Mouse (Mus musculus): ENCODE results near the gene Ppm1h.
"Not testable (repeated sequence)": the region's sequence is repeated elsewhere in the genome, so short reads cannot be mapped to it uniquely, and the experiment has no call there.

Ppm1h gene

DNA sequence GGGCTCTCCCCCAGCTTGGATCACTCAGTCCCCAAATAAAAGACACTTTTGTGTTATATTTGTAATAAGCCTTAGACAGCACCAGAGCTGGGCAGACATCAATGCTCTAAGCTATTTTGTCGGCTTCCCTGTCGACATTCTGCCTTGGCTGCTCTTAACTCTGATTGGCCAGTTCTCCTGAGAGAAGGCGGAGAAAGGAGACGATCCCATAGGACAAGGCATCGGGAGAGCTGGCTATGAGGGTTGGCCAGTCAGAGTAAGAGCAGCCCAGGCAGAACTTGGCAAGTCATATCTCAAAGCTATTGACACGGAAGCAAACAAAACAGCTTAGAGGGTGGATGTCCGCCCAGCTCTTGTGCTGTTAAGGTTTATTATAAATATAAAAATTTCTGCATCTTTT is 243.7 kb downstream of the Ppm1h start:
- ATAC-seq (ENCODE audit: low TSS enrichment) = no peak

DNA sequence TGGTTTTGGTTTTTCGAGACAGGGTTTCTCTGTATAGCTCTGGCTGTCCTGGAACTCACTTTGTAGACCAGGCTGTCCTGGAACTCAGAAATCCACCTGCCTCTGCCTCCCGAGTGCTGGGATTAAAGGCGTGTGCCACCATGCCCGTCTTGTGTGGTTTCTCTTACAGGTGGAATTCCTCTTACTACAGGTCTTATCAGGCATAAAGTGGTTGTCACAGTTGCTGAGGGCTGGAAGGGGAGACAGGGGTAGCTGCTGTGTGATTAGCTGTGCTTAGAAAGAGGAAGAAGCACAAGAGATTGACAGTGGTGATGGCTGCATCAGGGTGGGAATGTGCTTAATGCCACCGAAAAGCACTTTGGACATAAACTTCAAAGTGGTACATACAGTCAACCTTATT is 246.0 kb downstream of the Ppm1h start:
- ATAC-seq (ENCODE audit: low TSS enrichment) = not testable (repeated sequence)

DNA sequence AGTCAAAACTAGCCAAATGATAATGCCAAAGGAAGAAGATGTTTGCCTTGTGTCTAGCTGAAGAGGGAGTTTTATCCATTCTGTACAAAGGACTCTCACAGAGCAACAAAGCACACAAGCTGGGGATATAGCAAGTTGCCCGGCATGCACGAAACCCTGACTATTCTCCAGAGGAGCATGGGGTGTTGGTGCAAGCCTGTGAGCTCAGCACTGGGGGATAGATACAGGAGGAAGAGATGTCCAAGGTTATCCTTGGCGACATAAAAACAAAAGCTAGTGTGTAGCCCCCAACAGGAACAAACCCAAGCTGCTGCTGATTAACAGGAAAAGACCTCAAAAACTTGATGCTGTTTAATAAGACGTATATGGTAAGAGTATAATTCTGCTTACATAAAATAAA is 247.7 kb downstream of the Ppm1h start:
- ATAC-seq (ENCODE audit: low TSS enrichment) = no peak

DNA sequence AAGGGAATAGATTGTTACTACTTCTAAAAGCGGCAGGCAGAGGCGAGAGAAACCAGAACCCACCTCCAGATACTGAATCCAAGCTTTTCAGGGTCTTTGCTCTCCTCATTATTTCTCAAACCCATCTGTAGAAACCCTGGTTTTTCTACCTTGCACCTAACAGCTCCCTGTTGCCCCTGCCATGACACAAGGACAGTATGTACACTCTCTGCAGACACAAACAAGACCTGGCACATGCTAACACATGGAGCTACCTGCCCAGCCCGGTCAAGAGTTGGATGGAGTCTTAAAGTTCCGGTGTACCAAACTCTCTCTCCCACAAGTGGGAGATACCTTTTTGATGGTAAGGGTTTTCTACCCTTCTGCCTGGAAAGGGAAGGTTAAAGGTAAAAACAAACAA is 252.0 kb downstream of the Ppm1h start:
- no peak for ATAC-seq (ENCODE audit: low TSS enrichment)

DNA sequence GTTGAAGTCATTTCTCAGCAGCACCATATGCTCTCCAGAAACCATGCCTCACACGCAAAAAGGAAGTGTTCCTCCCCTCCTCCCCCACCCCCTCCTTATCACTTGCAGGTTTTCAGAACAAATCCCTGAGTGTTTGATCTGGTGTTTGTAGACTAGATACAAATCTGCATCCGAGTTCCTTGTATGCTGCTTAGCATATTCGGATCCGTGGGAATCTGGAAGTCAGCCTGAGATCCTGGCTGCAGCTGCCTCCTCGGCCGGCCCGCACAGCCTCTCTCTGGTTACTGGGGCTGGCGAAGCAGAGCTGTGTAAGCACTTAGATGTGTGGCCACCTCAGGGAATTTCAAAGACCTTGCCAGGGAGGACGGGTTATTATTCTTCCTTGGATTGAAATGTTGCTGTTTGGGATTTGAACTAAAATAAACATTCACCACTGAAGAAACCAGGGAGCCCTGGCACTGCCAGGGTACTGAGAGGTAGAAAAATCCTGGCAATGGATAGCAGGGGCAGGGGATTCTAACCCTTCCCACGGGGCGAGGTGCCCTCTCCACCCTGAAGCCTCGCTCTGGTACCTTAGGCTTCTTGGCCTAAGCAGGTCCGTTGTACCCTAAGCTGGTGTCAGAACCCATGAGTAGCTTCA is 252.8 kb downstream of the Ppm1h start:
- ATAC-seq (ENCODE audit: low TSS enrichment) = peak; percentile 92

DNA sequence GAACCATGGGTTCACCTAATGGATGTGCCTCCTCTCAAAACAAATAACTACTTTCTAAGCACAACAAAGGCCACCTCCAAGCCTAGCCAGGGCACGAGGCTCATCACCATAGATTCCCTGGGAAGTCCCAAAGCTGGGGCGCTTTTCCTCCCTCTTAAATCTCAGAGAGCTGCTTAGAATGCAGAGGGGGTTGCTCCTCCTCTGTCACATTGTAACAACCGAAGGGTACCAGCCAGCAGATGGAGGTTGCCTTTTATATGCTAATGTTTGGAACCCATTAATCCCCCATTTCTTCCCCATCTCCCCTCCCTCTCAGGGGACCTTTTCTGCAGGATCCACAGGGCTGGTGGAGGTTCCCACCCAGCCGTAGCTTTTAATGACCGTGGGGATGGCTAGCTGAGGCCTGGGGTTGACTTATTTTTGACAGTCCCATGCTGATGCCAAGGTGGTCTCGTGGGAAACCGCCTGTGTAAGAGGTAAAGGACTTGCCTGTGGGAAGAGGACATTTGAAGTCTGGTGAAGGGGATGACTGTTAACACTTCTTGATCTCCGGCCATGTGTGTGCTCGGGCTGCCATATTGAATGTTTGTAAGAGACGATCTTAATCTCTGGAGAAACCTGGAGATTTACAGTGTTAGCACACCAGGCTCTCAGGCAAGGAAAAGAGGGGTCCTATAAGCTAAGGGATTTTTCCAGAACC is 253.4 kb downstream of the Ppm1h start:
- no peak for ATAC-seq (ENCODE audit: low TSS enrichment)

DNA sequence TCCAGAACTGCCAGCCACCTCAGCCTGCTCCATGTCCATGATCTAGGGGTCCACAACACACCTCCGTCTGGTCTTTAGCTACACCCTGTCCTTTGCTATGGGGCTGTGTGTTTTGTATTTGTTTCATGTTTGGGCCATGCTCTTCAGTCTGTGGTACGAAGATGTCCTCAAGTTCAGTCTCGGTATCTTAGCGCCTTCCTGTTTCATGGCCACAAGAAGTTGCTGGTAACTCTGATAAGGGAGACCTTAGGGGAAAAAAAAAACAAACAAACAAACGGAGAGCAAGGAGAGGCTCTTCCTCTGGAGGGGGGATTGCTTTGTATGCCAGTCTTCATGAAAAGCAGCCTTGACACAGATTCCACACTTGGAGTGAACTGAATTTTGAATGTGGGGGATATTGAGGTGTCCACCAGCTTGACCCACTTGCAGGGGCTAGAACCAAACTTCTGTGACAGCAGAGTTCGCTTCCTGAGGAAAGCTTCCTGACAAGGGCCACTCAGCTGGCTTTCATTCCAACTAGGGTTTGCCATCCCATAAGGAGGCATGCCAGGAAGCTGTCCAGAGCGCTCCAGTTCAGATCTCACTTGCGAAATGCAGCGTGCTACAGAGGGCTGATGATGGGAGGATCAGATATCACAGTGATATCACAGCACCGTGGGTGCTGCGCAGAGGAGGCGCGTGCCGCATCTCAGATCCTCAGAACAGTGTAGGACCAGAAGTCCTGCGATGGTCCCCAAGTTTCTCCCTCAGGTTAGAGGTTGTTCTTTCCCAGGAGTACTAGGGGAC is 254.7 kb downstream of the Ppm1h start:
- ATAC-seq (ENCODE audit: low TSS enrichment) = no peak

DNA sequence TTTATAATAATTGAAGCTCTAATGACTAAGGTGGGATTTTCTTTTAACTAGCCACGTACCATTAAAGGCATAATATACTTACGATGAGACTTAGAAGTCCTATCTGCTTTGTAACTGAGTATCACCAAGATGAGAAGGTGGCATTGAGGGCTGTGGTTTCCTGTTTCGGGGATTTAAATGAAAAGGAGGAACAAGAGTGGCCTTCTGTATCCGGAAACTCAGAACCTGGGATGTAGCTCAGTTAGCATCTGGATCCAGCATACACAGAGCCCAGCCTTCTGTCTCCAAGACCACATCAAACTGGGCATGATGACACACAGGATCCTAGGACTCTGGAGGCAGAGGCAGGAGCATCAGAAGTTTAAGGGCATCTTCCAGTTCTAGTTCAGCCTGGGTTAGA is 256.8 kb downstream of the Ppm1h start:
- not testable (repeated sequence) for ATAC-seq (ENCODE audit: low TSS enrichment)

DNA sequence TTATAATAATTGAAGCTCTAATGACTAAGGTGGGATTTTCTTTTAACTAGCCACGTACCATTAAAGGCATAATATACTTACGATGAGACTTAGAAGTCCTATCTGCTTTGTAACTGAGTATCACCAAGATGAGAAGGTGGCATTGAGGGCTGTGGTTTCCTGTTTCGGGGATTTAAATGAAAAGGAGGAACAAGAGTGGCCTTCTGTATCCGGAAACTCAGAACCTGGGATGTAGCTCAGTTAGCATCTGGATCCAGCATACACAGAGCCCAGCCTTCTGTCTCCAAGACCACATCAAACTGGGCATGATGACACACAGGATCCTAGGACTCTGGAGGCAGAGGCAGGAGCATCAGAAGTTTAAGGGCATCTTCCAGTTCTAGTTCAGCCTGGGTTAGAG is 258.8 kb downstream of the Ppm1h start:
- not testable (repeated sequence) for ATAC-seq (ENCODE audit: low TSS enrichment)

DNA sequence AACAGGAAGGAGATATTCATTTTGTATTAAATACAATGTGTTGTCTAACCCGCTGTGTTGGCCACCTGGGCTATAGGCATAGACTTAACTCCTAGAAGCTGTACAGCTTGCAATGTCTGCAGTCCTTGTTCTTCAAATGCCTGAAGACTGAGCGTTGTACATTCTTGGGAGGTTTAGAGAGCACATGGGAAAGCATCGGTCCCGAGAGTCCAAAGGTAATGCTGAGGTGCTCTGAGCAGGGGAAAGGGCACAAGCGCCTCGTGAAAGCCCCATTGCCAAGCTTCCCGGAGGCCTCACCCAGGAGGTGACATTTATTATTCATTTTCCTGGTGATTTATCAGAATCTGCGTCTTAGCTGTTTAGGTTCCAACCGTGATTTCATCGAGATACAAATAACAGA is 261.0 kb downstream of the Ppm1h start:
- ATAC-seq (ENCODE audit: low TSS enrichment) = no peak

DNA sequence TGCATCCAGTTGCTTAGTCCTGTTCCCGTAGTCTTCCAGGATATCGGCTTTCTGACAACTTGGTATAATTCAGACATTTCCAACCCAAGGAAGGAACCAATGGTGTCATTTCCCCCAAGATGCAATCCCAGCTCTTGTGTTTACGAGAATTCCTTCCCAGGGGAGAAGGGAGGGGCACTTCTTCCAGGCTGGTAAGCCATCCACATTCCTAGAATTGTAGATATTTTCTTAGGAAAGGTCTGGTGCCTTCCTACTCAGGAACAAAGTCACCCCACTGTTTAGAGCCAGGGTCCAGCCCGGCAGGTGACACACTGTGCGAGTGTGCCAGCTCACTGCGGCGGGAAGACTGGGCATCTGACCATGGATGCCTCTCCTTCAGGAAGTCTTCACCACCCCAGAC is 264.2 kb downstream of the Ppm1h start:
- no peak for ATAC-seq (ENCODE audit: low TSS enrichment)

DNA sequence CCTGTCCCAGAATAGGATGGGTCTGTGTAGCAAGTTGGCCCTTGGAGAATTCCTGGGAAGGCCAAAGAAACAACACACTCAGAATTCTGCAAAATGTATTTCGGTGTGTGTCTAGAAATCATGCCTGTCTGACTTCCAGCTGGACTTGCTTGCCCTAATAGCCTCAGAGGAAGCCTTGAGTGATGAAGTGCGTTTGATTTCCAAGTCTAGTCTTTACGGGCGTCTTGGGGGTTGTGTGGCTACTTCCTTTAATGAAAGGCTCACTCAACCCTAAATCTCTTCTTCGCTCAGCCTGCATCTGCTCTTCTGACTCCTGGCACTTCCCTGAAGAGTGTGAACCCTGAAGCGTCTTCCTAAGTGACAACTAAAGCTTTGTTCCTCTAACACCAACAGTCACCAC is 265.3 kb downstream of the Ppm1h start:
- no peak for ATAC-seq (ENCODE audit: low TSS enrichment)

DNA sequence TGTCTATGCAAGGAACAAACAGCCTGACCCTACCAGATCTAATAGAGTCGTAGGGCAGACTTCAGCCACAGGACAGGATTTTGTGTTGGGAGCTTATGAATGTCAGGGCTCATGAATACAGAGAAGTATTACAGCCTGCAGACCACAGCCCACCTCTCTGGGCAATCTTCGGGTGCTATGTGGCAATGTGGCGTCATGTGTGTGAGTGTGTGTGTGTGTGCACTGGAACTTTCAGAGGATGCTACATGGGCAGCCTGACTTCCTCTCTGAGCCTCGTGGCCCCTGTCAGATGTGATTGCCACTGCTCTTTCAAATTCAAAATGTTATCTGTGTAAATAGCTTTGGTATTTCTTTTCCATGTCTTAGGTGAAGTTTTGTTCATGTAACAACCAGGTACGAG is 266.3 kb downstream of the Ppm1h start:
- ATAC-seq (ENCODE audit: low TSS enrichment) = no peak

DNA sequence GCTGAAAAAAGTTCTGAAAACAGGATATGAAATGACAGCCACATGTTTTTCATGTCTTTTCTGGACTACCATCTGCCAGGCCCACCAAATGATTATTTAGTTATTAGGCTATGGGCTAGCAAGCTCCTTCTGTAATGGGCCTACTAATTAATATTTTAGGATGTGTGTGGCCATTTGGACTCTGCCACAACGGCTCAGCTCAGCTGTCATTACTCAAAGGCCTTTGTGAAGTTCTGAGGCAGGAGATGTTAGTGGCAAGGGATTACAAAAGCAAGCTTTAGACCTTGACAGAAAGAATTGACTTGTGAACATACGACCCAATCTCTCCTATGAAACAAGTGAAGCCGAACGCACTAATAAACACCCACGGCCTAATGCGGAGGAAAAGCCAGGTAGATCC is 272.4 kb downstream of the Ppm1h start:
- no peak for ATAC-seq (ENCODE audit: low TSS enrichment)

DNA sequence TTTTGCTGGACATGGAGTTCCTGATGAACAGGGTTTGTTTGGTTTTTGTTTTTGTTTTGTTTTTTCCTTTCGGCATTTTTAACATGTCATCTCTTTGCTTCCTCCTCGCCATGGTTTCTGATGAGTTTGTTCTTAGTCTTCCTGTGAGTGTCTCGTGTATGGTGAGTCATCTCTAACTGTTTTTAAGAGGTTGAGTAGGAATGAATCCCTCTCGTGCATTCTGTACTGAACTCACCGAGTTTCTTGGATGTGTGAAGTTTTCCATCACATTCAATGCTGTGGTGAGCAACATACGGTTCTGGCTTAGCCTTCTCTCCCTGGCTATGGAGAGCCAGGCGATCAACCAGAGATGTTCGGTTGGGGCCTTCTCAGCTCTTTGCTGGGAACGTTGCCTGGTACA is 275.0 kb downstream of the Ppm1h start:
- ATAC-seq (ENCODE audit: low TSS enrichment) = peak; percentile 78; the same call in 1 of the 2 replicates

DNA sequence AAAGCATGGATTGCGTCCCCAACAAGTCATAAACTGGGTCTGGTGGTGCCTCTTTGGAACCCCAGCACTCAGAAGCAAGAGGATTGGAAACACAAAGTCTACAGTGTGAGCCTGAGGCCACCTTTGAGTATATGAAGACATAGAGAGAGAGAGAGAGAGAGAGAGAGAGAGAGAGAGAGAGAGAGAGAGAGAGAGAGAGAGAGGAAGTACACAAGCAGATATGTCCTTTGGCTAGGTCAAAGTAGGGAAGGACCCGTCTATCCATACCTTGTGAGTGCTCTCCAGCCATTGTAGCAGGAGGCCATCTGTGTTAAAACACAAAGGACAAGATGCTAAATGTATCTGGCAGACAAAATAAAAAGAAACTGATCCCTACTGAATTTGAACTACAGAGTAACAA is 279.4 kb downstream of the Ppm1h start:
- no peak for ATAC-seq (ENCODE audit: low TSS enrichment)

DNA sequence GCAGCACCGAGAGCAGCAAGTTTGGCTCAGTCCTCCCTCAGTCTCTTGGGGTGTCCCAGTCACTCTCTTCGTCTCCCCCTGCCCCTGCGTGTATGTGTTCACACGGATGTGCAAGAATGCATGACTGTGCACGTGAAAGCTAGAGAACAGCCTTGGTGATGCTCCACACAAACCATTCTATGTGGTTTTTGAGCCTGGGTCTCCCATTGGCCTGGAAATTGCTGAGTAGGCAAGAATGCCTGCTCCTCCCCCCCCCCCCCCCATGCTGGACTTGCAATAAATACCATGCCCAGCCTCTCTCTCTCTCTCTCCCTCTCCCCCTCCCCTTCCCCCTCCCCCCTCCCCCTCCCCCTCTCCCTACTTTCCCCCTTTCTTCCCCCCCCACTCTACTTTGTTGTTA is 280.1 kb downstream of the Ppm1h start:
- no peak for ATAC-seq (ENCODE audit: low TSS enrichment)

DNA sequence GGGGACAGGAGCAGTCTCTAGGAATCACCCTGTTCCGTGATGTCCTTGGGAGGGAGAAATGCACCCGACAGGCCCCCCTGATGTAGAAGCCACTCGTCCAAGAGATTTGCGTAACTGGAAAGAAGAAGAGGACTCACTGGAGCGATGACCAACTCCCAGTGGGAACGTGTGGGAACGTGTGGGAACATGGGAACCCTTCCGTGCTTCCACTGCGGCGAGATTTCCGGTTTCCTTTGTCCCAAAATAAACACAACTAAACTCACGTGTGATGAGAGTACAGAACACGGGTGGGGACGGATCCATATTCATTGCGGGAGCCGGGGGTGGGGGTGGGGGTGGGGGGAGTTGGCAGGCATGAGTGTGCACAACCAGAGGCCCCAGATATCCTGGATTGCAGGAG is 281.7 kb downstream of the Ppm1h start:
- 0 out of 2 replicates have a peak, but pooled peaks have one; percentile 20 for ATAC-seq (ENCODE audit: low TSS enrichment)

DNA sequence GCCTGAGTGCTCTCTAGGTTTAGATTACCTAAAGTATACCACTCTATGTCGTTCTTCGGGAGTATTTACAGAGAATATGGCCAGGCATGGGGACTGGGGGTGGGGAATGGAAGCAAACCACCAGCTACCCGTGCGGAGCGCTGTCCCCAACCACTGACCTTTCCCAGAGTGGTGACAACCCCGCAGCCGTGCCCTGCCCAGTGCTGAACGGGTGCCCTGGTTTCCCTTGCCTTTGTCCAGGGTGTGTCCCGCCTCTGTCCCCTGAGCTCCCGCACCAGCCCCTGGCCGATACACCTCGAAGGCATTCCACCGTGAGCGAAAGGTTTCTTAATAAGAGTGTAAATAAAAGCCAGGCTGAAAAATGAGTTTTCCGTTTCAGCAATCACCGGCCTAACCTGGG is 282.2 kb downstream of the Ppm1h start:
- no peak for ATAC-seq (ENCODE audit: low TSS enrichment)

DNA sequence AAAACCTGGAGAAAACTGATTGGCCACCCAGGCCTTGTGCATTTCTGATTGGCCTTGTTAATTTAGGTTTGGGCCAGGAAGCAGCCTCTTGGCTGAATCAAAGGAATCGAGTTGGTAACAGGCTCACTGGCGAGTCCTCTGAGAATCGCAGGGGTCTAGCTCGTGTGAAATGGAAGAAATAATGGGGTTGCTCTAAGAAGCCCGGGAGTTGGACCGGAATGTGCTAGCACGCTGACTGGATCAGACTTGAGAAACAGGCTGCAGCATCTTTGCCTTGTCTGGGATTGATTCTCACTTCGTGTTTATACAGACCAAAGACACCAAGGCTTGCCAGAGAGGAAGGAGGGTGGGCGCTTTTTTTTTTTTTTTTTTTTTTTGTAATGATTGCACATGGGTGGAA is 282.9 kb downstream of the Ppm1h start:
- no peak for ATAC-seq (ENCODE audit: low TSS enrichment)

DNA sequence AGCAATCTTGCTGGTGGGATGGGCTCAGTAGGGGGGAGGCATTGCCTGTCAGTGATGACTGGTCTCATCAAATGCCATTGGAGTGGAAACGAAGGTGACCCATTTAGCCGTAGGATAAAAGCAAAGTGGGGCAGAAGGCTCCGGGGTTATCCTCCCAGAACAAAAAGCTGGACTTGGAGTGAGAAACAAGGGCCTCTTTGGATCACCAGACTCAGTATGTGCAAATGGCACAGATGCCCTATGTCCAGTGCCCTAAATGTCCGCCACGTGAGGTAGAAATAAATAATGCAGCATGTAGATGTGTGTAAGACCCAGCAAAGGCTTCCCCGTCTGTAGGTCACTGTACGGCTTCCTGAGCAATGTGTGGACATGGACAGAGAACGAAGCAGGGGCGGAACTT is 284.1 kb downstream of the Ppm1h start:
- ATAC-seq (ENCODE audit: low TSS enrichment) = no peak

DNA sequence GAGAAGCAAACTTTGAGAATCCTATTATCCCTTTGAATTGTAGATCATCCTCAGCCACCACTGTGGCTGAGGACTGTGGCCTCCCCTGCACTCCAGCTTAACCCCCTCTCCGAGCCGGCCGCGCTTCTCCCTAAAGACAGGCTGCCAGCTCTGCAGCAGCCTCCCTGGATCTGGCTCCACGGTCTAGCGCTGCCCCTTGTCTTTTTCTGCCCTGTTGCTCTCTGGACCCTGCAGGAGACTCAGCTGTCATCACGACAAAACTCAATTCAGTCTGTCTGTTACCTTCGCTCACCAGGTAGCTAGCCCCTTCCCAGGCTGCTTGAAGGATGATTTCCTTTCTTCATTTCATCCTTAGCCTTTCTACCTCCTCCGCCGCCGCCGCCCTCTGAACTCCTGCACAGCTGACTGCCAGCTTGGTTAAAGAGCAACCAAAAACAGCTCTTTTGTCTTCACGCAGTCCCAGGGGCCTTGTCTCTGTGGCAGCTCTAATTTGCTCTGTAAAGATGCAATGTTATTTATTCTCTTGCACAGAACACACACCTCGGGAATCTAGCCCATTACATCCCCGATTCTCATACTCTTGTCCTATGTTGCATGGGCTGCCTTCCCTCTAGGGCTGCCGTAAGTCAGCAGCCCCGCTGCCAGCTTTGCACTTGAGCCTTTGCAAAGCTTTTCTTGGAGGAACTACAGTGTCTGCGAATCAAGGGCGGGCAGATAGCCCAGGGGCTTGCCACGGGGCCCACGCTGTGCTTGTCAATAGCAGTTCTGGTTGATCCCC is 285.1 kb downstream of the Ppm1h start:
- ATAC-seq (ENCODE audit: low TSS enrichment) = peak; percentile 45

All from frontal cortex, adult (tissue).